Mouse (Mus musculus): Measurements from ENCODE around the gene Gps2.

DNA sequence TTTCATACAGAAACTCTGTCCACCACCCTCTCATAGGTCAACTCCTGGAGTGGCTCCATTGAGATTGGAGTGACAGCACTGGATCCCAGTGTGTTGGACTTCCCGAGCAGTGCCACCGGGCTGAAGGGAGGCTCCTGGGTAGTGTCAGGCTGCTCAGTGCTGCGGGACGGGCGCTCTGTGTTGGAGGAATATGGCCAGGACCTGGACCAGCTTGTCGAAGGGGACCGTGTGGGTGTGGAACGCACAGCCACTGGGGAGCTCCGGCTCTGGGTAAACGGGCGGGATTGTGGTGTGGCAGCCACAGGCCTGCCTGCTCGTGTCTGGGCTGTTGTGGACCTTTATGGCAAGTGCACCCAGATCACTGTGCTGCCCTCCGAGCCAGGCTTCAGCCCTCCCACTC lies 10.7 kb upstream of the Gps2 start:
- TF ChIP-seq CTCF (IDR thresholded peaks at IDR 0.05; ENCODE audit: low read depth, low read length), result no peak
- TF ChIP-seq POLR2A (IDR thresholded peaks at IDR 0.05; ENCODE audit: extremely low read depth, insufficient read depth, low read length), result no peak
